Mouse (Mus musculus): ENCODE data around the gene Ppp1r12b. TPM values are rescaled to one million over a fixed set of nuclear protein-coding genes. Genes with fewer than 3 reads are reported as not detected.

Gene Ppp1r12b
- total RNA-seq, 1 experiment, result 5.4 TPM

GRCm38 (mm10) chr1:134942898-134943297, 12.8 kb downstream of the Ppp1r12b start:
- Histone ChIP-seq H3K9me3 (ENCODE audit: control insufficient read depth, insufficient read depth, low read depth, low read length) (no peaks in the 10 kb centered on the region), H3K4me1 (ENCODE audit: control insufficient read depth in 2 of 2, insufficient read depth in 2 of 2, low read length in 2 of 2, poor library complexity in 1 of 2) (peaks cover 0 to 6% of the 10 kb centered on the region in 2 experiments; a peak in 1 of 4 replicates), H3K27ac (ENCODE audit: insufficient read depth, low read depth, low read length, poor library complexity, severe bottlenecking) (no peak overlapping the region), H3K36me3 (ENCODE audit: control insufficient read depth, insufficient read depth, low read length, poor library complexity, severe bottlenecking) (no peaks in the 10 kb centered on the region; the same call in 1 of the 2 replicates), H3K9ac (ENCODE audit: insufficient read depth, low read depth, low read length, poor library complexity, severe bottlenecking) (no peak overlapping the region), H3K4me3 (ENCODE audit: insufficient read depth in 1 of 2, low read depth in 1 of 2, low read length in 2 of 2, poor library complexity in 1 of 2, severe bottlenecking in 1 of 2) (no peak overlapping the region)
- in situ Hi-C loops (cut with MboI; ENCODE audit: low sequenced_read_pairs in 2 of 2, unreplicated experiment in 2 of 2), result no loop called here
- TF ChIP-seq ZNF384 (IDR thresholded peaks at IDR 0.05; ENCODE audit: low read depth, low read length) (no peak), HCFC1 (IDR thresholded peaks at IDR 0.05; ENCODE audit: borderline replicate concordance, insufficient read depth, low read length) (no peak), ZC3H11A (IDR thresholded peaks at IDR 0.05; ENCODE audit: borderline replicate concordance, low read depth, low read length) (no peak), MAFK (IDR thresholded peaks at IDR 0.05; ENCODE audit: insufficient read depth, low read depth, low read length) (peak; percentile 90), CHD2 (IDR thresholded peaks at IDR 0.05; ENCODE audit: low read depth, low read length) (no peak)
- no peak for DNase-seq (ENCODE audit: low read depth, low spot score)

GRCm38 (mm10) chr1:134940863-134941262, 14.9 kb downstream of the Ppp1r12b start:
- Histone ChIP-seq H3K27ac (ENCODE audit: insufficient read depth, low read depth, low read length, poor library complexity, severe bottlenecking) (no peak overlapping the region), H3K9ac (ENCODE audit: insufficient read depth, low read depth, low read length, poor library complexity, severe bottlenecking) (no peak overlapping the region), H3K4me1 (ENCODE audit: control insufficient read depth in 2 of 2, insufficient read depth in 2 of 2, low read length in 2 of 2, poor library complexity in 1 of 2) (peaks cover 0 to 6% of the 10 kb centered on the region in 2 experiments; a peak in 1 of 4 replicates), H3K36me3 (ENCODE audit: control insufficient read depth, insufficient read depth, low read length, poor library complexity, severe bottlenecking) (no peaks in the 10 kb centered on the region; the same call in 1 of the 2 replicates), H3K9me3 (ENCODE audit: control insufficient read depth, insufficient read depth, low read depth, low read length) (no peaks in the 10 kb centered on the region), H3K4me3 (ENCODE audit: insufficient read depth in 1 of 2, low read depth in 1 of 2, low read length in 2 of 2, poor library complexity in 1 of 2, severe bottlenecking in 1 of 2) (no peak overlapping the region)
- in situ Hi-C loops (cut with MboI; ENCODE audit: low sequenced_read_pairs in 2 of 2, unreplicated experiment in 2 of 2), result no loop called here
- TF ChIP-seq CHD2 (IDR thresholded peaks at IDR 0.05; ENCODE audit: low read depth, low read length), result no peak; the same call in 1 of the 2 replicates
- no peak for TF ChIP-seq HCFC1 (IDR thresholded peaks at IDR 0.05; ENCODE audit: borderline replicate concordance, insufficient read depth, low read length)
- no peak for TF ChIP-seq ZNF384 (IDR thresholded peaks at IDR 0.05; ENCODE audit: low read depth, low read length)
- TF ChIP-seq MAFK (IDR thresholded peaks at IDR 0.05; ENCODE audit: insufficient read depth, low read depth, low read length), result no peak
- TF ChIP-seq ZC3H11A (IDR thresholded peaks at IDR 0.05; ENCODE audit: borderline replicate concordance, low read depth, low read length), result no peak
- no peak for DNase-seq (ENCODE audit: low read depth, low spot score)

GRCm38 (mm10) chr1:134938233-134938632, 17.5 kb downstream of the Ppp1r12b start:
- no peaks in the 10 kb centered on the region for H3K9me3 ChIP-seq (ENCODE audit: control insufficient read depth, insufficient read depth, low read depth, low read length)
- H3K9ac ChIP-seq (ENCODE audit: insufficient read depth, low read depth, low read length, poor library complexity, severe bottlenecking), result no peak overlapping the region
- no peak for DNase-seq (ENCODE audit: low read depth, low spot score)
- H3K36me3 ChIP-seq (ENCODE audit: control insufficient read depth, insufficient read depth, low read length, poor library complexity, severe bottlenecking), result no peaks in the 10 kb centered on the region; the same call in 1 of the 2 replicates
- no peak for TF ChIP-seq CHD2 (IDR thresholded peaks at IDR 0.05; ENCODE audit: low read depth, low read length)
- no peak for TF ChIP-seq ZC3H11A (IDR thresholded peaks at IDR 0.05; ENCODE audit: borderline replicate concordance, low read depth, low read length)
- TF ChIP-seq HCFC1 (IDR thresholded peaks at IDR 0.05; ENCODE audit: borderline replicate concordance, insufficient read depth, low read length), result no peak
- no peak for TF ChIP-seq MAFK (IDR thresholded peaks at IDR 0.05; ENCODE audit: insufficient read depth, low read depth, low read length)
- no peak for TF ChIP-seq ZNF384 (IDR thresholded peaks at IDR 0.05; ENCODE audit: low read depth, low read length)
- peaks cover 0 to 6% of the 10 kb centered on the region in 2 experiments; a peak in 1 of 4 replicates for H3K4me1 ChIP-seq (ENCODE audit: control insufficient read depth in 2 of 2, insufficient read depth in 2 of 2, low read length in 2 of 2, poor library complexity in 1 of 2)
- no peak overlapping the region for H3K27ac ChIP-seq (ENCODE audit: insufficient read depth, low read depth, low read length, poor library complexity, severe bottlenecking)
- in situ Hi-C loops (cut with MboI; ENCODE audit: low sequenced_read_pairs in 2 of 2, unreplicated experiment in 2 of 2), result no loop called here
- H3K4me3 ChIP-seq (ENCODE audit: insufficient read depth in 1 of 2, low read depth in 1 of 2, low read length in 2 of 2, poor library complexity in 1 of 2, severe bottlenecking in 1 of 2), result no peak overlapping the region

- Histone ChIP-seq H3K9ac (ENCODE audit: insufficient read depth, low read depth, low read length, poor library complexity, severe bottlenecking) (no peak overlapping the region), H3K27ac (ENCODE audit: insufficient read depth, low read depth, low read length, poor library complexity, severe bottlenecking) (no peak overlapping the region), H3K4me3 (ENCODE audit: insufficient read depth in 1 of 2, low read depth in 1 of 2, low read length in 2 of 2, poor library complexity in 1 of 2, severe bottlenecking in 1 of 2) (no peak overlapping the region), H3K36me3 (ENCODE audit: control insufficient read depth, insufficient read depth, low read length, poor library complexity, severe bottlenecking) (no peaks in the 10 kb centered on the region; the same call in 1 of the 2 replicates), H3K4me1 (ENCODE audit: control insufficient read depth in 2 of 2, insufficient read depth in 2 of 2, low read length in 2 of 2, poor library complexity in 1 of 2) (peaks cover 0 to 6% of the 10 kb centered on the region in 2 experiments; a peak in 1 of 4 replicates), H3K9me3 (ENCODE audit: control insufficient read depth, insufficient read depth, low read depth, low read length) (no peaks in the 10 kb centered on the region)
- in situ Hi-C loops (cut with MboI; ENCODE audit: low sequenced_read_pairs in 2 of 2, unreplicated experiment in 2 of 2), result no loop called here
- TF ChIP-seq CHD2 (IDR thresholded peaks at IDR 0.05; ENCODE audit: low read depth, low read length) (no peak), MAFK (IDR thresholded peaks at IDR 0.05; ENCODE audit: insufficient read depth, low read depth, low read length) (no peak), ZNF384 (IDR thresholded peaks at IDR 0.05; ENCODE audit: low read depth, low read length) (no peak), HCFC1 (IDR thresholded peaks at IDR 0.05; ENCODE audit: borderline replicate concordance, insufficient read depth, low read length) (no peak), ZC3H11A (IDR thresholded peaks at IDR 0.05; ENCODE audit: borderline replicate concordance, low read depth, low read length) (no peak)
- no peak for DNase-seq (ENCODE audit: low read depth, low spot score)
These were observed 19.4 kb downstream of the Ppp1r12b start for GRCm38 (mm10) chr1:134936335-134936734.

Data from ES-E14 (cell line).